Mouse (Mus musculus) adrenal gland, adult 8-10 months (tissue): ENCODE results near the gene Pola2. TPM values are rescaled to one million over a fixed set of nuclear protein-coding genes. Genes with fewer than 3 reads are reported as not detected.

Experiments used
- DNase-seq: peaks from one replicate; pipeline ENCODE4 v3.0.0; 2022
- total RNA-seq, 4 experiments: library from RNA; stranded (reverse); gene quantifications; 2 replicates each; pipeline ENCODE4 v1.2.4; 2022

The Pola2 gene
- total RNA-seq: 10 to 100 TPM; 22.5 to 51.0 (median 27.8) TPM

DNA sequence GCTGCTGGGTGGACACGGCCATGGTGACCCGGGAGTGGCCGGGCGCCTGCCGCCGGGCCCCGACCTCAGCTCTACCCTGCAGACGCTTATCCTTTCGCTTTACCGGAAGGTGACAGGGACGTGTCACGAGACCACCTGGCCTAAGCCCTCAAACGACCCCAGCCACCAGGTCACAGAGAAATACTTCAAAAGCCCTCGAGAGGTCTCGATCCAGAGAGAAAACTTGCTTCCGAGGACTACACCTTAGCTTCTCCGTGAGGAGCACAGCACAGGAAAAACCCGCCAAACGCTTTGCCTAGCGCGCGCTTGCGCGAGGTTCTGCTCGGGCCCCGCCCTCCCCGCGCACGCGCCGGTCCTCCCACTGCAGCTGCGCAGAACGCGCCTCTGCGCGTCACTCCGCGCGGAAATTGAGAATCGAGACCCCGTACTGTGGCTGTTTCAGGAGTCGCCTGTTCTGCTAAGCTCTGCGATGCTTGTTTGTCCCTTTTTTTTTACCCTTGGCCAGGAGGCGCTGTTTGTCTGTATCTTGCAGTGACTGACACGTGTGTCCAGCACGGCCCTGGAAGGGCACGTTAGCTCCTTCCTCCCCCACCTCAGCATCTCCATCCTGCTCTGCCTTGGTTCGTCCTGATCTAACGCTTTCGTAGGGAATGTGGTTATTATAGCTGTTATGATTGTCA, at the start of gene Pola2:
TSS of gene Pola2 (minus strand) at position 320 of the 680 bp plus-strand sequence.
- peak; percentile 78 for DNase-seq

DNA sequence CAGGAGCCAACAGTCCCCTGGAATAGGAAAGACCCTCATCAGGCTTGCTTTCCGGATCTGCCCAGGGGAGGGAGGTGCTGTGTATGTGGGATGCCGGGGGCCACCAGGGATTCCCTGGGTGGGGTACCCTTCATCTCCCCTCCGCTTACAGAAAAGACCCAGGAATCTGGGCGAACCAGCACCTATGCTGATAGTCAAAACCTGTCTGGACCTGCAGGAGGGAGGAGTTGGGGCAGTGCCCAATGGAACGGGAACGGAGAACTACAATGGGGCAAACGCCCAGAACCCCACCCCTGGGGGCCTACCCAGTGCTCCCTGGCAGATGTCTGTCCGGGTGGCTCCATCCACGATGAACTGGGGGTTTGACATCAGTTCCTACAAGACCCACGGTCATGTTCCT, 49.7 kb upstream of the Pola2 start:
- DNase-seq: no peak

DNA sequence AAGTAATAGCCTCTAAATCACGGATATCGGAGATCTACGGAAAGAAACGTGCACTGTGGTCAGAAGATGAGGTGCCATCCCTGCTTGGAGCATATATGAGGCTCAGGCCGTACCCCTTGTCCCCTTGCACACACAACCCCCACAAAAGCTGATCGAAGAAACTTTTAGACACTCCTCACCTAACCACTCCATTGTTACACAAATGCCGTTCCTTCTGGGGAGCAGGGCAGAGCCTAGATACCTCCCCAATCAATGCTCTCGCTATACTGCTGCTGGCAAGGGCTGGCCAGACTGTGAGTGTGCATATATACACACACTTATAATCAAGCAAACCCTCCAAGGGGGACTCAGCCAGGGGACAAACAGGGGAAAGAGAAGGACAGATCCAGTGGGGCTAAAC, 45.1 kb upstream of the Pola2 start:
- no peak for DNase-seq

DNA sequence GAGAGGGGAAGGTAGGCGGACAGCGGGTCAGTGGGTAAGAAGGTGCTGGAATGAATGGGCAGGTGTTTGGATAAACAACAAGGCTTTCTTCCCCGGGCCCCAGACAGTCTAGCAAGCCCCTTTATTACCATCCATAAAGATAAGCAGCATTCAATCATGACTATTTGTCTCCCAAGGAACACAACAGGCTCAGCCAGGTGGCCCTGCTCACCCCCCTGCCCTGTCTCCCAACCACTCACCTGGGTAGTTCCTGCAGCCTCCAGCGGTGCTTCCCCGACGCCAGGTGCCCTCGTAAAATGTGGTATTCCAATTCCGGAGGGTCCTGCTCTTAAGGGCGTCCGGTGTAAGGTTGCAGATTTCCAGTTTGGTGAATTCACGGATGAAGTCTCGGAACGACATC, 43.0 kb upstream of the Pola2 start:
- no peak for DNase-seq

DNA sequence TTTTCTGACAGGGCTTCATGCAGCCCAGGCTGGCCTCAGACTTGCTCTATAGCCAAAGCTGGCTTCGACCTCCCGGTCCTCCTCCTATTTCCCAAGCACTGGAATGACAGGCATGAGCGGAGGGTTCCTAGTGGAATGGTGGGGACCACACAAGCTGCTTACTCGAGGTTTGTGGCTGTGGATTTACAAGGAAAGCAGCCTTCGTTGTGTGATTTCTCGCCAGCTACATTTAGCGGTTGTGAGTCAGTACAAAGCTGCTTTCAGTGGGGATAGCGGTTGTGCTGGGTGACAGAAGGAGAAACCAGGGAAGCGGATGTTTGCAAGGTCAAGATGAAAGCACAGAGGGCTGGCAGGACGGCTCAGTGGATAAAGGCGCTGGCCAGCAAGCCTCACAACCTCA, 41.5 kb upstream of the Pola2 start:
- DNase-seq: no peak

DNA sequence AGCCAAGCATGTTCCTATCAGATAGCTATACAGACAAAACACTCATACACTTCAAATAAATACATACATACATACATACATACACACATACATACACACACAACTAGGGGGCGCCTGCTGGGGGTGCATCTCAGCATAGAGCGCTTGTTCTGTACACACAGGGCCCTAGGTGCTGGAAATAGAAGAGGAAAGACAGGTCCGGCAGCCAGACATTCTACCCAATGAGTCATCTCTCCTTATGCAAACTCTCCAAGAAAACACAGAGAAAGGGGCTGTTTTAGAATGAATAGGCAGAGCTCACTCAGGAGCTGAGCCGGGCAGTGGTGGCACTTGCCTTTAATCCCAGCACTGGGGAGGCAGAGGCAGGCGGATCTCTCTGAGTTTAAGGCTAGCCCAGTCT, 36.0 kb upstream of the Pola2 start:
- no peak for DNase-seq

DNA sequence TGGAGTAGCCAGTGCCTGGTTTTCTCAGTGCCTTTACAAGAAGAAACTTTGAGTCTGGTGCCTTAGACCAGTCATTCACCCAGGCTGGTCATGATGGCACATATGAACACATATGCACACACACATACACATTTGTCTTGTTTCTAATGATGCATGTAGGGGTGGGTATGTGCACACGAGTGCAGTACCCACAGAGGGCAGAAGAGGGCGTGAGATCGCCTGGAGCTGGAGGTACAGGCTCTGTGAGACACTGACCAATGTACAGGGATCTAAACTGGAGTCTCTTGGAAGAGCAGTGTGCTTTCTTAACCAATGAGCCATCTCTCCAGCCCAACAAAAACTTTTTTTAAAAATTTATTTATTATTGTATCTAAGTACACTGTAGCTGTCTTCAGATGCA, 34.2 kb upstream of the Pola2 start:
- no peak for DNase-seq

DNA sequence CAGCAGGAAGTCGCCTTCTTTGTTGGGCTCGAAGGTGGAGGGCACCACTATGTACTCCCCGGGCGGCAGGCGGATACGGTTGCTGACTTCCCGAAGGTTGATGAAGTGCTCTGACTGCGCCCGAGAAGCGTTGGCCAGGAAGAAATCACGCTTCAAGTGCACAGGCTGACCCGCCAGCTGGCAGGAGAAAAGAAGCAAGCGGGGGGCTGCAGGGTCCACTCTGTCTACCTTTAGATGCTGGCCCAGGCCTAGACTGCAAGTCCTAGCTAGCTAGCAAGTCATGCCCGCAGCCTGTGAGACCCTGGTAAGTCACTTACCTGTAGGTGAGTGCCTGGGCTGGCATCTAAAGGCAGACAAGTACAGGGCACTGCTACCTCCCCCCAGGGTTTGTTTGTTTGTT, 30.7 kb upstream of the Pola2 start:
- DNase-seq: no peak

DNA sequence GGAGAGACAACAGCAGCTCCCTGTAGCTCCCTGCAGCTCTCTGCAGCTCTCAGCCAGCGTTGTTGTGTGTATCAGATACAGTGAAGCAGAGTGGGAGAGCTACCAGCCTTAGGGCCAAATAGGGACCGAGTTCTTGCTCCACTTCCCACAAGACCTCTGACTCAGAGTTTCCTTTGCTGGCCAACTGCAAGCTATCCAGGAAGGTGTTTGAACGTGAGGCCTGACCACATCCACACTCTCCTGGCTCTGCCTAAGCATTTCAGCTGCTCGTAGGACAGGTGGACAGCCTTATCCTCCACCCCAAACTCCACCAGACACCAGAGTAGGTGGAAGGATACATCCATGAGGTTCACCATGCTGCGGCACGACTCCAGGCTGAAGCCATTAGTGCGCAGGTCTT, 28.0 kb upstream of the Pola2 start:
- DNase-seq: no peak

DNA sequence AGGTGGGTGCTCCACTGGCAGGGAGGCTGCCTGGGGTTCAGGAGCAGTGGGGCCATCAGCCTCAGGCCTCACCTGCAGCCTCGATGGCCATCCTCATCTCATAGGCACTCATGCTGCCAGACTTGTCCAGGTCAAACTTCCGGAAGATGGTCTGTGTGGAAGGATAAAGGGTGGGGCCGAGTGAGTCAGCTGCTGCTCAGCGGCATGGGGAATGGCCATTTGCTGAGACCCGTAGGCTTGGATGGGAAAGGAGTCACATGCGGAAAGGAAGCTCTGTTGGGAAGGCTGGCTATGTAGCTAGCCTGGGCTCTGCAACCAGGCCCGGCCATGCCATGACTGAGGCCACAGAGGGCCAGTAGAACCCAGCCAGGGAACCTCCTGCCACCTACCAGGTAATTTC, 27.5 kb upstream of the Pola2 start:
- no peak for DNase-seq

DNA sequence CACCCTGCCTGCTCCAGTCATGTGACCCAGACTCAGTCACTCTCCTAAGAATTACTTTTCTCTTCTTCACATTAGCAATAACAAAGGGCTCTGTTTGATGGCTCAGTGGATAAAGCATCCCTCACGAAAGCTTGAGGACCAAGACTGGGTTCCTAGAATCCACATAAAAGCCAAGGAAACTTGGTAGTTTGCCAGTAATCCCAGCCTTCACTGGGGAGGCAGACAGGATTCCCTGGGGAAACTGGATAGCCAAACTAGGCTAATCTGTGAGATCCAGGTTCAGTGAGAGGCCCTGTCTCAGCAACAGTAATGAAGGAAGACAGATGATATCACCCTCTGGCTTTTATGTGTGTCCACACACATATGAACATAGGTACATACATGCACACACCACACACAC, 26.9 kb upstream of the Pola2 start:
- no peak for DNase-seq

DNA sequence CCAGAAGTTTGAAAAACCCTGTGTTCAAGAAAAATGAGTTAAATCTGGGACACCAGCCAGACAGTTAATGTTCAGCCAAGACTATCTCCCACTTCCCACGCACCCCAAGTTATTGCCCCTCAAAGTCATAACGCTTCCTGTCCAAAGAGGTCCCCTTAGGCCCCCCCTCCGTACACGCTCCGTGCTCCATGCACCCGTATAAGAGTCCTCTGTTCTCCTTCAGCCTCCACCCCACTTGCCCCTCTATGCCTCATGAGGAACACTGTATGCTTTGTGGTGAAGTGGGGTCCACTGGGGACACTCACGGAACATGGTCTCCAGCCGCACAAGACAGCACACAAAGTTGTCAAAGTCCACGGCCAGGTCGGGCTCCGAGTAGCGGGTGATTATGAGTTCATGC, 26.0 kb upstream of the Pola2 start:
- no peak for DNase-seq

DNA sequence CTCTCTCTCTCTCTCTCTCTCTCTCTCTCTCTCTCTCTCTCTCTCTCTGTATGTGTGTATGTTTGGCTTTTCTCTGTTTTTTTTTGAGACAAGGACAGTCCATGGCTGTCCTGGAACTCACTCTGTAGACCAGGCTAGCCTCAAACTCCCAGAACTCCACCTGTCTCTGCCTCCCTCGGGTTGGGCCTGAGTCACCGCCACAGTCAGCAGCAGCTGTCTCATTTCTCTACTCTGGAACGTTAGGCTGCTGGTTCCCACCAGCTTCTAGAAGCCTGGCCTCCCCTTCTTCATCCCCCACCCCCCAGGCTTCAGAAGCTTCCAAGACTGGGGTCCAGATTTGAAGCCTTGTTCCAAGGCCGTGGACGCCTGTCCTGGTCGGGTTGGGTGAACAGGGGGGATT, 25.6 kb upstream of the Pola2 start:
- no peak for DNase-seq

DNA sequence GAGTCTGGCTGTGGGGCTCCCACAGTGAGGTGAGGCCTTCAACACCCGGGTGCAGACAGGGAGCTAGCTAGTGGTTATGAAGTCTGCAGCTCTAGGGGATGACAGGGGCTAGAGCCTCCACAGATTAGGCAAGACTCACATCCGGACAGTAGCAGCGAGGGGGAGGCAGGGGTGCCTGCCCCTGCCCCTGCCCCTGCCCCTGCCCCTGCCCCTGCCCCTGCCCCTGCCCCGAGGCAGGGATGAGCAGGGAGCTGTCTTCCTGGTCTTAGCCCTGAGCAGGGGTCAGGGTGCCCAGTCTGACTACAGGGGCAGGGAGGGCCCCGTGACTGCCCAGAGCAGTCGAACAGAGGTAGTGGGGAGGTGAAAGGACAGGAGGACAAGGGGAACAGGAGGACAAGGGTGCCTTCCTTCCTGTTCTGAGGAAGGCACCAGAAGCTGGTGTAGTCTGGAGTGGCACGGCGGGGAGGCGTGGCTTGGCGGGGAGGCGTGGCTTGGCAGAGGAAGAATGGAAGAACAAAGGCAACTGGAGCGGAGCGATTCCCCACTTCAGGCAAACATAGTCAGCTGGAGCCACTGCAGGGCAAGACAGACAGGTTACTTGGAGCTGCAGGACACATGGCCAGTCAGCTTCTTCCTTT, 24.9 kb upstream of the Pola2 start:
- DNase-seq: peak; percentile 72

DNA sequence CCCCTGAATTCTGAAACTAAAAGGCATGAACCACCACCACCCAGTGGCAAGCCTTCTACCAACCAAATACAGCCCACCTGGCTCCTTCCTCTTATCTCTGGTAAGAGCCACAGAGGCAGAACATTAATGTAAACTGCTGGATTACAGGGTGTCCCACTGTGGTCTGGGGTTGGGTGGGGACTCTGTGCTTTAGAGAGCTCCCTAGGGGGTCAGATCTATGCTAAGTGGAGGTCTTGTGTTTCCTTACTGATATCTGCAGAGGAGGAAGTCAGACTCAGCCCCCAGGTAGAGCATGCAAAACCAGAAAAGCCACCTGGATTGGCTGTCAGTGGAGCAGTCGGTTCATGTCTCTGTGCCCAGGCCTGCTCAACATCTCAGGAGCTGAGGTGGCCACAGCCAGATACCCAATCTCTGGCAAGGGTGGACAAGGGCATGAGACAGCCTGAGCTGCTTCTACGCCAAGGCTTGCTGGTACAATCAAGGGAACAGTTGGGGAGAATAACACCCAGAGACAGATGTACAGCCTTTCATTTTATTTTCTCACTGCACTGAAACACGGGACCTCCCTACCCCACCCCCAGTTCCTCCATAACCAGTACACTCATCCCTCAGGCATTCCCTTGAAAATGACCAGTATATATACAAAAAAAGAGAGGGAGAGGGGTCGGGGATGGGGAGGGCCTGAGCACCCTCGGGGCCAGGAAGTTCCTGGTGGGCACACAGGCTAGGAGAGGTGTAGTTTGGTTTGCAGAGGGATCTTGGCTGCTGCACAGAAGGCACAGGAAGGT, 24.2 kb upstream of the Pola2 start:
- DNase-seq: no peak

DNA sequence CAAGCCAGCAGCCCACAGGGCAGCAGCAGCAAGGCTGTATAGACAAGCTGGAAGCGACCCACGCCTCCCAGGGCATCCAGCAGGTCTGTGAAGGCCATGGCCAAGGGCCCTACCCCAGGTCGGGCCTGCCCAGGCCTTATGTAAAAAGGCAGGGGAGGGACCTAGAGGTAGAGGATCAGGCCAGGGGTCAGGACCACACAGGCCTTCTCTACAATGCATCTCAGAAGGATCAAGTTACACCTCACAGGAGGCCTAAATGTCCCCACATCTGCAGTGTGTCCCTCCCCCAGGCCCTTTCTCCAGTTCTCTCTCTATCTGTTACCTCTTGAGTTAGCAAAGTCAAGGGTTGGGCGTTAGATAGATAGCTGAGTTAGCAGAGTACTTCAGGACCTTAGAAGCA, 22.0 kb upstream of the Pola2 start, which contains the start of gene Slc22a20:
TSS of gene Slc22a20 (minus strand) at position 101 of the 400 bp plus-strand sequence.
- no peak for DNase-seq

DNA sequence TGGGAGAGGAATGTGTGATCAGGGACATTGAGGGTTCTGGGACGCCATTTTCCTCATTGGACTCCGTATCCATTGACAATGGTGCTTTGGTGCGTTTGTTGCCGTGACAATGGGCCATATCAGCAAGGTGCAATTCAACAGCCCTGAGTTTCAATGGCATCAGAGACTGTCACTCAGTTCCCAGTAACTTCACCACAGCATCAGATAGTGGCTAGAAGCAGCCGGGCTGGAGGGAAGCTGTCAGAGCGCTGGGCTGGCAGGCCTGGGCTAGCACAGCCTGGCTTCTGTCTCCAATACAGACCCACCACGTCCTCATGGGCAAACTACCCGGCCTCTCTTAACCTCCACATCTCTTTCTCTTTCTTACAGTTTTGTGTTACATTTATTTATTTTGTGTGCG, 16.5 kb upstream of the Pola2 start:
- no peak for DNase-seq

DNA sequence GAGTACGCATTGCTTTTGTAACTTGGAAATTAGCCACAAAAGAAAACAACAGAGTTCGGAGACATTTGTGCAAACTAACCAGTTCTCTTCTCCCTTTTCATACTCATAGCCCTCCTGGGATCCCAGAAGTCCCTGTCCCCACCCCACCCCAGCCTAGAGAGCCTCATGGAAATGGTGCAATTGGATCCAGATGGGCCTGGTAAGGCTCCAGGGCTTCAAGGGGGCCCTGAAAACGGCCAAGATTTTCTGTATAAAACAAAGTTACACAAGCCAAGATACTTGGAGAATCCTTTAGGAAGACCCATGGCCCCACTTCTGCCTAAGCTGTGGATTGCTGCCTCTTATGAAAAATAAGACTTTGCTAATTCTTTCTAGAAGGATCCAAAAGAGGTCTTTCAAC, 13.7 kb upstream of the Pola2 start:
- DNase-seq: no peak

DNA sequence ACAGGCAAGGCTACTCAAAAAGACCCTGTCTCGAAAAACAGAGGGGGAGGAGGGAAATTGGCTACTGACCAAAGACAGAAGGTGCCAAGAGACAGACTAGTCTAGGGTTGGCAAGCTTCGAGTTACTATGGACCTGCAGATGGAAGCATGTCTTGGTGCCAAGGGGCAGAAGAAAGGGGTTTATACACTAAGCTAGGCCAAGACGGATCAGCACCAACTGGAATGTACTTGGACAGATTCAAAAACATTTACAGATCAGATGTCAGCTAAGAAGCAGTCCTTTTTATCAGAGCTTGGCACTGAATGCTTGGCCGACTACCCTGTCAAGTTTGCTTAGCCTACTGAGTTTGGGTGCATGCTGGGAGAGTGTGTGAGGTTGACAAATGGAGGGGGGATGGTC, 11.7 kb upstream of the Pola2 start:
- DNase-seq: no peak

DNA sequence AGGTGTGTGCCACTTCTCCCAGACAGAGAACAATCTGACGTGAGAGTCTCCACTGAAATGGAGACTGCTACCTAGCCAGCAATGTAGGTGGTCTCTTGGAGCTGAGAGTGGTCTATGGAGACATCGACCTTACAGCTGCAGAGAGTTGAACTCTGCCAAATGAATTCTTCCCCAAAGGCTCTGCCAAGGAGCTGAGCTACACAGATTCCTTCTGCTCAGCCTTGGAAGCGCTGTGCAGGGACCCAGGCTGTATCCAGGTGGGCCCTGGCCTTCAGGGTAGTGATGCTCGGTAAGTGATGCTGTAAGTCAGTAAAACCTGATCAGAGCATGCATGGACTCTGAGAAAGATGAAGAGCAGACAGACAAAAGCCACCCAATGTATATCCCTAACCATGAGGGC, 11.1 kb upstream of the Pola2 start:
- DNase-seq: no peak

DNA sequence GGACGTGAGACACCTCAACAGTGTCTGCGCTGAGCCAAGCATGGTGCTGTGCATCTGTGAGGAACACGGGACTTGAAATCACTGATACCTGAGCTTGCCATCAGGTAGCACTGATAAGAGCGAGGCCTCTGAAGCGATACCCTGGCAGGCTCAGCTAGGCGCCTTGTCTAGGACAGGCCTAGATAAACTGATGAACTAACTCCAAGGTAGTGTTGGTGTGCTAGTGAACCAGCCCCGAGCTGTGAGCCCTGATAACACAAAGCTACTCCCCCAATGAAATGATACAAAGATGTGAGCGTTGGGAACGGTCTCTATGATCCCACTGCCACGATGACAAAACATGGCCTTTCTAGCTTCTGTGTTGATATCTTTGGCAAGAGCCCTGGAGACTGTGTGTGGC, 3.7 kb upstream of the Pola2 start:
- DNase-seq: no peak

DNA sequence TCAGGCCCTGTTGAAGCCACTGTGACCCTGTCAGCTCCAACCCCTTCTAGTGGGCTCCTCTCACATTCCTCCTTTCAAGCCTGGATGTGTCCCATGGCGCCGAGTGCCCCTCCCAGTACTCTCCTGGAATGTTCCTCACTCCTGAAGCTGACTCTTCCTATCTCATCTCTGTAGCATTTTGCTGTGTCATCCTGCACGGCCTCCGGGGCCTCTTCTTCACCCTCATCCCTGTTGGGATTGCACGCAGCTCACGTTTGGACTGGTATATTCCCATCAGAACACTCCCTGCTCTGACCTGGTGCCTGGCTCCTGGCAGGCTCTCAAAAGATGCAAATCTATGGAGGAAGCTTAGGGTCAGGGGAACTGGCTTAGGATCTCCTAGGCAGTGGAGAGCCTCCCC, 2.8 kb upstream of the Pola2 start:
- no peak for DNase-seq

DNA sequence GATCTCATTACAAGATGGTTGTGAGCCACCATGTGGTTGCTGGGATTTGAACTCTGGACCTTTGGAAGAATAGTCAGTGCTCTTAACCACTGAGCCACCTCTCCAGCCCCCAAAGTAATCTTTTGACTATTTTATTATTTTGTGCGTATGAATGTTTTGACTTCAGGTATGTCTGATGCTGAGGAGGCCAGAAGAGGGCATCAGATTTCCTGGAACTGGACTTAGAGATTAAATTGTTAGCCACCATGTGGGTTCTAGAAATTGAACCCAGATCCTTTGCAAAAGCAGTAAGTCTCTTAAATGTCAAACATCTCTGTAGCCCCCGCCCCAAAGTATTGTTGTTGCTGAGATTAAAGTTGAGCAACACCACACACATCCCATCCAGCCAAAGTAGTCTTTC, 1.9 kb upstream of the Pola2 start:
- no peak for DNase-seq

DNA sequence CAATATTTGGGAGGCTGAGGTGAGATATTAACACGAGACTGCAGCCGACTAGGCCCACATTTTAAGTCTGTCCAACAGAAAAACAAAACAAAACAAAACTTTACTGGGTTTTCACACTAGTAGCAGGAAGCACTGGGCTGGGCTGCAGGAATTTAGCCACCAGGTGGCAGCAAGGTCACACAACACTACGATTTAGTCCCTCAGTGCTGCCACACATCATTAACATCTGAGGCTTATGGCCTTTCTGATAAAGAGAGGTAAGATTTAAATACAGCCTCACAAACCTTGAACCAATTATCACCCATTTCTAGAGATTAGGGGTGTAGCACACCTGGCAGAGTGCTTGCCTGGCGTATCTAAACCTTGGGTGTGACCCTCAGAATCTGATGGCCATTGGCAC, 1.3 kb upstream of the Pola2 start:
- DNase-seq: no peak
